Mouse (Mus musculus): ENCODE data around the gene Cdca7l. TPM values are rescaled to one million over a fixed set of nuclear protein-coding genes. Genes with fewer than 3 reads are reported as not detected.
"Not testable (repeated sequence)": the region's sequence is repeated elsewhere in the genome, so short reads cannot be mapped to it uniquely, and the experiment has no call there.

Gene Cdca7l
- 7.1 and 12.4 TPM in 2 replicates for polyA plus RNA-seq (2011; ENCODE audit: insufficient read length, low read depth, missing spikeins)

DNA sequence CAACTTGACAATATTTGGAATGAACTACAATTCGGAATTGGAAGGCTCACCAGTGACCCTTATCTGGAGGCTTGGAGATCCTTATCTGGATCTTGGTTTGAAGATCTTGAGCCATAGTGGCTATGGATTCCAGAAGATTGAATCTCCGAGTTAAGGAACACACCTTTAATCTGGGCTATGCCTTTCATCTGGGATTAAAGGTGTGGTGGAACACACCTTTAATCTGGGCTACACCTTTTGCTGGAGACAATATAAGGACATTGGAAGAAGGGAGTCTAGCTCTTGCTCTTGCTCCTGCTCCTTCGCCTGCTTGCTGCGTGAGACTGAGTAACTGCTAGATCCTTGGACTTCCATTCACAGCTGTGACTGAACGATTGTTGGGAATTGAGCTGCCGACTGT, at the start of gene Cdca7l:
Cdca7l (plus strand) TSS at position 301 of the 400 bp plus-strand sequence.
- not testable (repeated sequence) for H3K4me3 ChIP-seq (ENCODE audit: insufficient read depth, low read length); H3K4me1 ChIP-seq (ENCODE audit: control insufficient read depth, insufficient read depth, low read length); H3K27ac ChIP-seq (ENCODE audit: insufficient read depth, low read length)

DNA sequence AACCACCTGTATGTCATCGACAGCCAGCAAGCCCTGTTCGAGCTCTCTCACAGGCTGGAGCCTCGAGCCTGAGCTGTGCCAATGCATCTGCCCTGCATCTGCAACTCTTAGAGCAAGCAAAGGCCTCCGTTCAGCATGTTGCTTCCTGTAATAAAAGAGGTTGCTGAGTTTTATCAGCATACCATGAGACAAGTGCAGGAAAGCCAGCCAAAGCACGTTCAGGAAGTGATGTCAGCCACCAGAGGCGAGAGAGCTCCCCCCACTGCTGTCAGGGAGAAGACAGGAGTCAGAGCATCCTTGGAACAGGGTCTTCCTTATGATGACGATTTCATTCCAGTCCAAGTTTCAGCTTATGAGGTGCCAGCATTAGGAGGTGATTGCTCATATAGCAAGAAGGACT, 48.1 kb upstream of the Cdca7l start:
- H3K27ac ChIP-seq (ENCODE audit: insufficient read depth, low read length): no peak overlapping the region
- no peak for TF ChIP-seq CTCF (IDR thresholded peaks at IDR 0.05; ENCODE audit: borderline replicate concordance, insufficient read depth, low read length)
- TF ChIP-seq POLR2A (IDR thresholded peaks at IDR 0.05; ENCODE audit: low read depth, low read length): no peak
- no peak overlapping the region for H3K4me3 ChIP-seq (ENCODE audit: insufficient read depth, low read length)
- no peaks in the 10 kb centered on the region for H3K4me1 ChIP-seq (ENCODE audit: control insufficient read depth, insufficient read depth, low read length)

DNA sequence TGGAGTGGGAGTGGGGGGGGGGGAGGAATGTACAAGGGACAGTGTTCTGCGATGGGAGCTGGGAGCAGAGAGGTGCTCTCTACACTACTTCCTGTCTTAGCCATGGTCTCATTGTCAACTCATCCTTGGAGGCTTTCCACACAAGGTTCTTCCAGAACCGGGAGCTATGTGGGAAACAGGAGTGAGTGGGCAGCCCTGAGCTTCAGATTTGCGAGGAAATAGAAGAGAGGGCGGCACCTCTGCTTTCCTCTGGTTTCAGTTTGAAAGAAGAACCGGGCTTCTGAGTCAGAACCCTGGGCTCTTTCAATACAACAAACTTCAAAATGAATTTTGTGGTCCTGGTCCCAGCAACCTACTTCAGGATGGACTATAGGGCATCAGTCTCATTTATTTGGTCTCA, 43.7 kb upstream of the Cdca7l start:
- TF ChIP-seq CTCF (IDR thresholded peaks at IDR 0.05; ENCODE audit: borderline replicate concordance, insufficient read depth, low read length) (no peak), POLR2A (IDR thresholded peaks at IDR 0.05; ENCODE audit: low read depth, low read length) (no peak)
- no peak overlapping the region for H3K4me3 ChIP-seq (ENCODE audit: insufficient read depth, low read length)
- H3K27ac ChIP-seq (ENCODE audit: insufficient read depth, low read length): no peak overlapping the region
- H3K4me1 ChIP-seq (ENCODE audit: control insufficient read depth, insufficient read depth, low read length): no peaks in the 10 kb centered on the region

DNA sequence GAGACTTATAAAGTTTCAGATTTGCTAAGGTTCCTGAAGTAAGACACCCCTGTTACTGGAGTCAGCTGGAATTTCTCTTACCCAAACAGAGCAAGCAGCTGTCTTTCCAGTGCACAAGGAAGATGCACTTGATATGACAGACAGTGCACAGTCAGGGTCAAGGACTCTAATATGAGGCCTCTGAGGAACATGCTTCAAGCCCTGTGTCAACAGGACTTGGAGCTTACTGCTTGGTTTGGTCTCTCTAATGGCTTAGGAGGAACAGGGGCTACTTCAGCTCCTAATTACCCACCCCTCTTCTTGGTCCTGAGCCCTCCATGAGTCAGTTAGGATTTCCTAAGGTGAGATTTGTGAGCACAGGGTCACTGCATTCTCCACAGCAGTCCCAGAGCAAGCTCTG, 43.2 kb upstream of the Cdca7l start:
- TF ChIP-seq CTCF (IDR thresholded peaks at IDR 0.05; ENCODE audit: borderline replicate concordance, insufficient read depth, low read length): no peak
- Histone ChIP-seq H3K27ac (ENCODE audit: insufficient read depth, low read length) (no peak overlapping the region), H3K4me3 (ENCODE audit: insufficient read depth, low read length) (no peak overlapping the region), H3K4me1 (ENCODE audit: control insufficient read depth, insufficient read depth, low read length) (no peaks in the 10 kb centered on the region)

DNA sequence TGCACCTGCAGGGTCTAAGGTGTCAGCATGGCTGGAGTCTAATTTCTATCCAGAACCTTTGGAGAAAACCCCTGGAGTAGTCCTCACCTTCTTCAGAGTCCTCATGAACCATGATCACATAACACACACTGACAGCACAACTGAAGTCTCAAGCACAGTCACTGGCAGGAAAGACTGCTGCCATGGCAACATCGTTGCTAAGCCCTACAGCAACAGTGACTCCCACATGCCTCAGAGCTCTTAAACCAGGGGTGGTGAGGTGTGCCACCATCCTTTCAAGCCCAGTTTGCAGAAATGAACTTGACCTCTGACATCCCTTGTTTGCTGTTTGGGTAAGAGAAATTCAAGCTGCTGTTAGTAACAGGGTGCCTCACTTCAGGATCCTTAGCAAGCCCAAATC, 42.4 kb upstream of the Cdca7l start:
- no peaks in the 10 kb centered on the region for H3K4me1 ChIP-seq (ENCODE audit: control insufficient read depth, insufficient read depth, low read length)
- no peak overlapping the region for H3K27ac ChIP-seq (ENCODE audit: insufficient read depth, low read length)
- TF ChIP-seq POLR2A (IDR thresholded peaks at IDR 0.05; ENCODE audit: low read depth, low read length) (no peak), CTCF (IDR thresholded peaks at IDR 0.05; ENCODE audit: borderline replicate concordance, insufficient read depth, low read length) (no peak)
- H3K4me3 ChIP-seq (ENCODE audit: insufficient read depth, low read length): no peak overlapping the region

DNA sequence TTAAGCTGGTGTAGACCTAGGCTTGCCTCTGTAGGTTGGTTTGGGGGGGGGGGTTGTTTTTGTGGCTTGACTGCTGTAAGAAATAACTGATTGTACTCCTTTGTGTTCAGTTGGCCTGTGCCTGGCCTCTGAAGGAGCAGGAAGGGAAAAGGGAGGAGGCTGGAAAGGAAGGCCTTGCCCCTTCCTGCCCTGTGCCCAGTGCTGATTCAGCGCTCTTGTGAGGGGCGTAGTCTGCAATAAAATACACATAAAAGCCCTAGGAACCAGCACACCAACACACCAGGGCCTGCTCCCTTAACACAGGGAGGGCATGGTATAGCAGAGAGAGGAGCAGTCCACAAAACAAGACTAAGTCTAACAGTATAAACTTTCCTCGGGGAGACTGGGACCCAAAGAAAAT, 40.8 kb upstream of the Cdca7l start:
- Histone ChIP-seq H3K4me3 (ENCODE audit: insufficient read depth, low read length) (no peak overlapping the region), H3K27ac (ENCODE audit: insufficient read depth, low read length) (no peak overlapping the region), H3K4me1 (ENCODE audit: control insufficient read depth, insufficient read depth, low read length) (no peaks in the 10 kb centered on the region)
- no peak for TF ChIP-seq POLR2A (IDR thresholded peaks at IDR 0.05; ENCODE audit: low read depth, low read length)
- no peak for TF ChIP-seq CTCF (IDR thresholded peaks at IDR 0.05; ENCODE audit: borderline replicate concordance, insufficient read depth, low read length)

DNA sequence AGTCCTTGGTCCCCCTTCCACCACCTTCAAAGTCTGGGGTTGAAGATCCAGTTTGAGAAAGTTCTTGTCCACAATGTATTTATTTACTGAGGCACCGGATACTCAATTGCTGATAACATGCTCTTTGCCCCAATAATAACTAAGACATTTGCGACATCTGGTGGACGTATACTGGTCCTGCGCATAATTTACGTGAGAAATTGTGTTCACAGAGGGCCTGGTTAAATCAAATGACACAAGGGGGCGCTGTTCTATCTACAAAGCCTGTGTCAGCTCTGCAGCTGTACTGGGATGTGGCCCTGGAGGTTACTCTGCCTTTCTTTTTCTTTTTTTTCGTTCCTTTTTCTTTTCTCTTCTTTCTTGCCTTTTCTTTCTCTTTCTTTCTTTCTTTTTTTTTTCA, 39.2 kb upstream of the Cdca7l start:
- Histone ChIP-seq H3K27ac (ENCODE audit: insufficient read depth, low read length) (no peak overlapping the region), H3K4me1 (ENCODE audit: control insufficient read depth, insufficient read depth, low read length) (no peaks in the 10 kb centered on the region), H3K4me3 (ENCODE audit: insufficient read depth, low read length) (no peak overlapping the region)
- TF ChIP-seq CTCF (IDR thresholded peaks at IDR 0.05; ENCODE audit: borderline replicate concordance, insufficient read depth, low read length): no peak
- no peak for TF ChIP-seq POLR2A (IDR thresholded peaks at IDR 0.05; ENCODE audit: low read depth, low read length)

DNA sequence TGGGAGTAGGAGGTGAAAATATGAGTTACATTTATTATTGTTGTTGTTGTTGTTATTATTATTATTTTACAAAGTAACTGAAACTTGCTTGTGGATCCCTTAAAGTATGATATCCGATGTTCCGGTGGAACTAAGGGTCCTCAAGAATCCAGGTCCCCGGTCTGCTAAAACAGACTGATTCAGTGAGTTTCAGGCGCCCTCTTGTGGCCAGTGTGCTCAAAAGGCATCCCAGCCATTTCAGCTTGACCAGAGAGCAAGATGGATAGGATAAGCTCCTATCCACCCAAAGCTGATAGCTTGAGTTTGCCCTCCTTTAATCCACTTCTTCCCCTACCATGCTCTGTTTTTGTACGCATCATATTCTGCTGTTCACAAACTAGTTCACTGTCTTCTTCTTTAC, 35.0 kb upstream of the Cdca7l start:
- TF ChIP-seq CTCF (IDR thresholded peaks at IDR 0.05; ENCODE audit: borderline replicate concordance, insufficient read depth, low read length) (peak; percentile 73; the same call in 1 of the 2 replicates), POLR2A (IDR thresholded peaks at IDR 0.05; ENCODE audit: low read depth, low read length) (no peak)
- no peak overlapping the region for H3K4me3 ChIP-seq (ENCODE audit: insufficient read depth, low read length)
- no peaks in the 10 kb centered on the region for H3K4me1 ChIP-seq (ENCODE audit: control insufficient read depth, insufficient read depth, low read length)
- H3K27ac ChIP-seq (ENCODE audit: insufficient read depth, low read length): no peak overlapping the region

DNA sequence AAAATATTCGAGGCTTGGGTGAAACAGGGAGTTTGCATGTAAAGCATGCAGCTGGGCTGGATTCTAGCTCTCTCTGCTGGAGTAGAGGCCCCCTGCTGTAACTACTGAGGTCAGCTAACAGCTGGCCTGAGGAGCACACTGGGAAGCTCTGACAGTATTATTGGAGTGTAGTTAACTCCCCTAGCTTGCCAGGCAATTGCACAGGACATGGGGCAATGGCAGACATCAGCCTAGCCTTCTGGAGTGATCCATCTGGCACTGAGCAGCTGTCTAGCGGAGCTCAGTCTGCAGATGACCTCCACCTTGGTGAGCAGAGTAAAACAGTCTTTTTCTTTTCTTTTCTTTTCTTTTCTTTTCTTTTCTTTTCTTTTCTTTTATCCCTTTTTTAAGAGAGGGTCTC, 33.9 kb upstream of the Cdca7l start:
- H3K4me1 ChIP-seq (ENCODE audit: control insufficient read depth, insufficient read depth, low read length): no peaks in the 10 kb centered on the region
- H3K27ac ChIP-seq (ENCODE audit: insufficient read depth, low read length): no peak overlapping the region
- H3K4me3 ChIP-seq (ENCODE audit: insufficient read depth, low read length): no peak overlapping the region
- TF ChIP-seq POLR2A (IDR thresholded peaks at IDR 0.05; ENCODE audit: low read depth, low read length) (no peak), CTCF (IDR thresholded peaks at IDR 0.05; ENCODE audit: borderline replicate concordance, insufficient read depth, low read length) (no peak)

DNA sequence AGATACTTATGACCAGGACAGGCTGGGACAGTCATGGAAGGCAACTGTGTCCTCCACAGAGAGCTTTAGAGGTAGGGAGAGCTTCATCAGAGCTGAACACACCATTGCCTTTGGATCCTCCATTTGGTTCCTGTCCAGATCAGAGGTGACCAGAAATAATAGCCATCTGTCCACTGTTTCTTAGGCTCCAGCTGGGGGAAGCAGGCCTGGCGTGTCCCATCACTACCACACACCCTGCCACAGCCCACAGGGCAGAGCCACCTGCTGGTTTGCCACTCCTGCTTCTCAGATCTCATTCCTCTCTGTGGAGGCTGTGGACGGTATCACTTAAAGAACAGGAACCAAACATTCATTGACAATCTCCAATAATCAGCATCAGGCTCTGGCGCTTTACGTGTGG, 32.9 kb upstream of the Cdca7l start:
- no peaks in the 10 kb centered on the region for H3K4me1 ChIP-seq (ENCODE audit: control insufficient read depth, insufficient read depth, low read length)
- TF ChIP-seq CTCF (IDR thresholded peaks at IDR 0.05; ENCODE audit: borderline replicate concordance, insufficient read depth, low read length): no peak
- TF ChIP-seq POLR2A (IDR thresholded peaks at IDR 0.05; ENCODE audit: low read depth, low read length): no peak
- no peak overlapping the region for H3K4me3 ChIP-seq (ENCODE audit: insufficient read depth, low read length)
- no peak overlapping the region for H3K27ac ChIP-seq (ENCODE audit: insufficient read depth, low read length)

DNA sequence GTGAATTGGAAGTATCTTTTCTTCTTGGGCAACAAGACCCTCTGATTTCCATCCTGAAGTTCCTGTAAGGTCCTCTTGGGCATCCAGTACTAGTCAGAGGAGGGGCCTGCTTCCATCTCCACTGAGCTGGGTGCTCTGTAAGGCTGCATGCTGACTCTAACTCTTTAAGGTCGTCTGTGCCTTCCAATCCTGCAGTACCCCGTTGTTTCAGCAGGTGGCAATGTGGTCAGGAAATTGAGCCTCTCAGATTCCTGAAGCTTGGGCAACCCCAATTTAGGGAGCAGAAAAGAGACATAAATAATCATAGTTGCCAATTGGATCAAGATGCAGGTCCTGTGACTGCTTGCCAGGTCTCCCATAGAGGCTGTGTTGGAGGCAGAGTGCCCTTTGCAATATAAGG, 31.5 kb upstream of the Cdca7l start:
- Histone ChIP-seq H3K4me1 (ENCODE audit: control insufficient read depth, insufficient read depth, low read length) (no peaks in the 10 kb centered on the region), H3K27ac (ENCODE audit: insufficient read depth, low read length) (no peak overlapping the region)
- peak; percentile 52; the same call in 1 of the 2 replicates for TF ChIP-seq CTCF (IDR thresholded peaks at IDR 0.05; ENCODE audit: borderline replicate concordance, insufficient read depth, low read length)
- TF ChIP-seq POLR2A (IDR thresholded peaks at IDR 0.05; ENCODE audit: low read depth, low read length): no peak

More for the DNA sequence above, 31.5 kb upstream of the Cdca7l start:
- no peak overlapping the region for H3K4me3 ChIP-seq (ENCODE audit: insufficient read depth, low read length)
